Mouse (Mus musculus): ENCODE measurements around the gene Rtn4ip1.
"Not testable (repeated sequence)": the region's sequence is repeated elsewhere in the genome, so short reads cannot be mapped to it uniquely, and the experiment has no call there.

Gene Rtn4ip1

GRCm38 (mm10) chr10:43901578-43902194 lies at the start of gene Rtn4ip1, which contains the start of gene Qrsl1:
Gene Rtn4ip1, plus strand, starts transcription at chr10:43901807.
Gene Qrsl1, minus strand, starts transcription at chr10:43901745.
- DNase-seq (ENCODE audit: low spot score in 2 of 2), result peak; percentile 90 to 94

- no peak for DNase-seq (ENCODE audit: low spot score in 2 of 2)
Measured at GRCm38 (mm10) chr10:43851898-43852297, 49.7 kb upstream of the Rtn4ip1 start.

- DNase-seq (ENCODE audit: low spot score in 2 of 2), result no peak
Measured at GRCm38 (mm10) chr10:43855916-43856315, 45.7 kb upstream of the Rtn4ip1 start.

GRCm38 (mm10) chr10:43856351-43856750 lies 45.3 kb upstream of the Rtn4ip1 start:
- DNase-seq (ENCODE audit: low spot score in 2 of 2), result no peak

GRCm38 (mm10) chr10:43870752-43871151 lies 30.9 kb upstream of the Rtn4ip1 start:
- DNase-seq (ENCODE audit: low spot score in 2 of 2), result no peak

- no peak for DNase-seq (ENCODE audit: low spot score in 2 of 2)
Measured at GRCm38 (mm10) chr10:43871458-43871857, 30.1 kb upstream of the Rtn4ip1 start.

- no peak for DNase-seq (ENCODE audit: low spot score in 2 of 2)
Measured at GRCm38 (mm10) chr10:43887676-43888075, 13.9 kb upstream of the Rtn4ip1 start.

GRCm38 (mm10) chr10:43888976-43889375 lies 12.6 kb upstream of the Rtn4ip1 start:
- no peak for DNase-seq (ENCODE audit: low spot score in 2 of 2)

GRCm38 (mm10) chr10:43892971-43893370 lies 8.6 kb upstream of the Rtn4ip1 start:
- DNase-seq (ENCODE audit: low spot score in 2 of 2), result no peak

- no peak for DNase-seq (ENCODE audit: low spot score in 2 of 2)
Measured at GRCm38 (mm10) chr10:43896065-43896464, 5.5 kb upstream of the Rtn4ip1 start.

- no peak for DNase-seq (ENCODE audit: low spot score in 2 of 2)
Measured at GRCm38 (mm10) chr10:43898276-43898675, 3.3 kb upstream of the Rtn4ip1 start.

- no peak for DNase-seq (ENCODE audit: low spot score in 2 of 2)
Measured at GRCm38 (mm10) chr10:43900883-43901570, 580 bp upstream of the Rtn4ip1 start.

- DNase-seq (ENCODE audit: low spot score in 2 of 2), result no peak
Measured at GRCm38 (mm10) chr10:43904569-43904968, 3.0 kb downstream of the Rtn4ip1 start.

GRCm38 (mm10) chr10:43910032-43910872 lies 8.6 kb downstream of the Rtn4ip1 start:
- DNase-seq (ENCODE audit: low spot score in 2 of 2), result no peak

GRCm38 (mm10) chr10:43910873-43911142 lies 9.2 kb downstream of the Rtn4ip1 start:
- DNase-seq (ENCODE audit: low spot score in 2 of 2), result no peak

GRCm38 (mm10) chr10:43912236-43912635 lies 10.6 kb downstream of the Rtn4ip1 start:
- no peak for DNase-seq (ENCODE audit: low spot score in 2 of 2)

- no peak for DNase-seq (ENCODE audit: low spot score in 2 of 2)
Measured at GRCm38 (mm10) chr10:43916181-43916580, 14.6 kb downstream of the Rtn4ip1 start.

GRCm38 (mm10) chr10:43916737-43917136 lies 15.1 kb downstream of the Rtn4ip1 start:
- DNase-seq (ENCODE audit: low spot score in 2 of 2), result no peak

- peak; percentile 56 to 64 for DNase-seq (ENCODE audit: low spot score in 2 of 2)
Measured at GRCm38 (mm10) chr10:43918696-43919608, 17.3 kb downstream of the Rtn4ip1 start.

- no peak for DNase-seq (ENCODE audit: low spot score in 2 of 2)
Measured at GRCm38 (mm10) chr10:43923096-43923495, 21.5 kb downstream of the Rtn4ip1 start.

GRCm38 (mm10) chr10:43925776-43926175 lies 24.2 kb downstream of the Rtn4ip1 start:
- DNase-seq (ENCODE audit: low spot score in 2 of 2), result not testable (repeated sequence)

- no peak for DNase-seq (ENCODE audit: low spot score in 2 of 2)
Measured at GRCm38 (mm10) chr10:43927736-43928135, 26.1 kb downstream of the Rtn4ip1 start.
